Mouse (Mus musculus) urinary bladder, postnatal 25 days (tissue): ENCODE measurements at regions not wholly inside any gene's neighbourhood (a gene's known extent, or its start where the extent isn't known, plus 50 kb on each side); places are given as distances from the start of the nearest gene placed in this dataset.
"Not testable (repeated sequence)": the region's sequence is repeated elsewhere in the genome, so short reads cannot be mapped to it uniquely, and the experiment has no call there.

ENCODE experiments used
- DNase-seq: peaks from one replicate; pipeline ENCODE4 v3.0.0; 2022; ENCODE audit warnings: low spot score

GRCm38 (mm10) chr14:86315974-86316373 is 825.1 kb downstream of the Diaph3 start:
- no peak for DNase-seq

- no peak for DNase-seq
Observed at GRCm38 (mm10) chr14:86308949-86309543, 832.0 kb downstream of the Diaph3 start.

GRCm38 (mm10) chr14:86307806-86308205 is 833.2 kb downstream of the Diaph3 start:
- peak; percentile 22 for DNase-seq

GRCm38 (mm10) chr14:86301666-86302065 is 839.4 kb downstream of the Diaph3 start:
- no peak for DNase-seq

GRCm38 (mm10) chr14:86300811-86301210 is 840.2 kb downstream of the Diaph3 start:
- DNase-seq, result no peak

- DNase-seq, result no peak
Observed at GRCm38 (mm10) chr14:86297991-86298390, 843.0 kb downstream of the Diaph3 start.

- DNase-seq, result not testable (repeated sequence)
Observed at GRCm38 (mm10) chr14:86294606-86295005, 846.4 kb downstream of the Diaph3 start.

GRCm38 (mm10) chr14:86293804-86294203 is 847.2 kb downstream of the Diaph3 start:
- no peak for DNase-seq

GRCm38 (mm10) chr14:86293371-86293770 is 847.7 kb downstream of the Diaph3 start:
- no peak for DNase-seq

- DNase-seq, result no peak
Observed at GRCm38 (mm10) chr14:86290556-86290955, 850.5 kb downstream of the Diaph3 start.

GRCm38 (mm10) chr14:86261640-86262230 is 879.3 kb downstream of the Diaph3 start:
- DNase-seq, result no peak

- no peak for DNase-seq
Observed at GRCm38 (mm10) chr14:86254196-86254595, 886.8 kb downstream of the Diaph3 start.

- DNase-seq, result no peak
Observed at GRCm38 (mm10) chr14:86251617-86252016, 889.4 kb downstream of the Diaph3 start.

GRCm38 (mm10) chr14:86247686-86248085 is 893.3 kb downstream of the Diaph3 start:
- DNase-seq, result no peak

- DNase-seq, result no peak
Observed at GRCm38 (mm10) chr14:86246770-86247169, 894.3 kb downstream of the Diaph3 start.

GRCm38 (mm10) chr14:86243662-86244061 is 897.4 kb downstream of the Diaph3 start:
- DNase-seq, result no peak

GRCm38 (mm10) chr14:86242836-86243235 is 898.2 kb downstream of the Diaph3 start:
- DNase-seq, result no peak

GRCm38 (mm10) chr14:86239090-86239489 is 901.9 kb downstream of the Diaph3 start:
- no peak for DNase-seq

- DNase-seq, result no peak
Observed at GRCm38 (mm10) chr14:86233305-86233704, 907.7 kb downstream of the Diaph3 start.

- no peak for DNase-seq
Observed at GRCm38 (mm10) chr14:86230609-86231008, 910.4 kb downstream of the Diaph3 start.

GRCm38 (mm10) chr14:86229755-86230154 is 911.3 kb downstream of the Diaph3 start:
- no peak for DNase-seq

- no peak for DNase-seq
Observed at GRCm38 (mm10) chr14:86215711-86216110, 925.3 kb downstream of the Diaph3 start.

GRCm38 (mm10) chr14:86211654-86212053 is 929.4 kb downstream of the Diaph3 start:
- no peak for DNase-seq

GRCm38 (mm10) chr14:86204582-86204981 is 936.5 kb downstream of the Diaph3 start:
- no peak for DNase-seq
